Mouse (Mus musculus): ENCODE results near the gene Prnp. TPM values are rescaled to one million over a fixed set of nuclear protein-coding genes. Genes with fewer than 3 reads are reported as not detected.

The Prnp gene
- total RNA-seq, 1 experiment from 2014 or later: 24.3 TPM

GRCm38 (mm10) chr2:131902423-131902822 lies 7.3 kb upstream of the Prnp start:
- no peak for ATAC-seq (replicated peaks in 1 of 2; ENCODE audit: insufficient read depth in 1 of 2, low FRiP score in 2 of 2, low TSS enrichment in 1 of 2, low read depth in 1 of 2, poor library complexity in 2 of 2, severe bottlenecking in 2 of 2)

DNA sequence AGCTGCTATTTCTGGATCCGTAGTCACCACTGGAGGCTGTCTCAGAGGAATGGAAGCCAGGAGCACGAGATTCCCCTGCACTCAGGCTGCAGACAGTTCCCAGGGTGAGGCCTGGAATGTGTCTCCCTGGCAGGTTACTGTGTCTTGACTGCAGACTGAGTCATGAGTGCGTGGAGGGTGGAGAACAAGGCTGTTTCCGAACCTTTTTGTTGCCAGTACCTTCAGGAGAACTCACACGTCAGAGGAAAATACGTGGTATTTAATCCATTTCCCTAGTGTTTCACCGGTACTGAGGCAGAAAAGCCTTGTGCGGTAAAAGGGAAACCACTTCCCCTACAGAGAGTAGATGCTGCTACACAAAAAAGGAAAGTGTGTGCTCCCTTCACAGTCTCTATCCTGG lies 6.9 kb upstream of the Prnp start:
- ATAC-seq (replicated peaks in 1 of 2; ENCODE audit: insufficient read depth in 1 of 2, low FRiP score in 2 of 2, low TSS enrichment in 1 of 2, low read depth in 1 of 2, poor library complexity in 2 of 2, severe bottlenecking in 2 of 2): peak; percentile 54 to 80

DNA sequence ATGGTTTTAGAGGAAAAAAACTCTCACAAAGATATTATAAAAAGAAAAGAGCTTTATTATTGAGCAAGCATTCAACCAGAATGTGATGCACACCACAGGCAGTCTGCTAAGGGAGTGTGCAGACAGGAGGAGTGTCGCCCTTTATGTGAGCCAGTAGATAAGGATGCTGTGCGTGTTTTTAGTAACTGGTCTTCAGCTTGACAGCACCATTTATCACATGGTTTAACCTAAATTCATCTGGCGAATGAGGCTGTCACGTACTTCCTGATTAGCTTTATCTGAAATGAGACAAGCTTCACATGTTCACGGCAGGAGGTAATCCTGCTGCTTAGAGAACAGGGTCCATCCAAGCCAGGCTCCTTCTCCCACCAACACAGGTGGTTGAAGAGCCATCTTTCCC lies 4.7 kb upstream of the Prnp start:
- no peak for ATAC-seq (replicated peaks in 1 of 2; ENCODE audit: insufficient read depth in 1 of 2, low FRiP score in 2 of 2, low TSS enrichment in 1 of 2, low read depth in 1 of 2, poor library complexity in 2 of 2, severe bottlenecking in 2 of 2)

- ATAC-seq (replicated peaks in 1 of 2; ENCODE audit: insufficient read depth in 1 of 2, low FRiP score in 2 of 2, low TSS enrichment in 1 of 2, low read depth in 1 of 2, poor library complexity in 2 of 2, severe bottlenecking in 2 of 2): peak in 1 of 2 experiments; percentile 18; a peak in 1 of 4 replicates
Measured at GRCm38 (mm10) chr2:131905776-131906175, 4.0 kb upstream of the Prnp start.

- ATAC-seq (replicated peaks in 1 of 2; ENCODE audit: insufficient read depth in 1 of 2, low FRiP score in 2 of 2, low TSS enrichment in 1 of 2, low read depth in 1 of 2, poor library complexity in 2 of 2, severe bottlenecking in 2 of 2): no peak
Measured at GRCm38 (mm10) chr2:131906266-131906665, 3.5 kb upstream of the Prnp start.

- ATAC-seq (replicated peaks in 1 of 2; ENCODE audit: insufficient read depth in 1 of 2, low FRiP score in 2 of 2, low TSS enrichment in 1 of 2, low read depth in 1 of 2, poor library complexity in 2 of 2, severe bottlenecking in 2 of 2): no peak
Measured at GRCm38 (mm10) chr2:131906846-131907245, 2.9 kb upstream of the Prnp start.

DNA sequence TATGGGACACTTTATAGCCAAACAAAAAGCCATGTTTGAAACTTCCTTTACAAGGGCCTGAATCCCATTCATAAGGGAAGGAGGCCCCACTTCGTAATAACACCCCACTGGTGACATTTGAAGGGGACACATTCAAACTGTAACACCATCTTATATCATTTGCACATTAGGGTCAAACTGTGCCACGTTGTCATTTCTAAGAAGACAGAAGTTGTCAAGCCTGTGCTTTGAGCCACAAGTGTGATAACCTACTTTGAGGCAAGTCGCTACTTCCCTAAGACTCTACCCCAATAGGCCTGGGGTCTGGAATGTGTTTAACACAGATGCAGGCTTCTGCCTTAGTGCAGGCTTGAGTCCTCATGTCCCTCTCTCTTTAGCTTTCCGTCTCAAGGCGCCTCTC lies 2.4 kb upstream of the Prnp start:
- ATAC-seq (replicated peaks in 1 of 2; ENCODE audit: insufficient read depth in 1 of 2, low FRiP score in 2 of 2, low TSS enrichment in 1 of 2, low read depth in 1 of 2, poor library complexity in 2 of 2, severe bottlenecking in 2 of 2): no peak

- ATAC-seq (replicated peaks in 1 of 2; ENCODE audit: insufficient read depth in 1 of 2, low FRiP score in 2 of 2, low TSS enrichment in 1 of 2, low read depth in 1 of 2, poor library complexity in 2 of 2, severe bottlenecking in 2 of 2): no peak
Measured at GRCm38 (mm10) chr2:131908351-131908861, 1.3 kb upstream of the Prnp start.

- ATAC-seq (replicated peaks in 1 of 2; ENCODE audit: insufficient read depth in 1 of 2, low FRiP score in 2 of 2, low TSS enrichment in 1 of 2, low read depth in 1 of 2, poor library complexity in 2 of 2, severe bottlenecking in 2 of 2): no peak
Measured at GRCm38 (mm10) chr2:131908906-131909305, 822 bp upstream of the Prnp start.

DNA sequence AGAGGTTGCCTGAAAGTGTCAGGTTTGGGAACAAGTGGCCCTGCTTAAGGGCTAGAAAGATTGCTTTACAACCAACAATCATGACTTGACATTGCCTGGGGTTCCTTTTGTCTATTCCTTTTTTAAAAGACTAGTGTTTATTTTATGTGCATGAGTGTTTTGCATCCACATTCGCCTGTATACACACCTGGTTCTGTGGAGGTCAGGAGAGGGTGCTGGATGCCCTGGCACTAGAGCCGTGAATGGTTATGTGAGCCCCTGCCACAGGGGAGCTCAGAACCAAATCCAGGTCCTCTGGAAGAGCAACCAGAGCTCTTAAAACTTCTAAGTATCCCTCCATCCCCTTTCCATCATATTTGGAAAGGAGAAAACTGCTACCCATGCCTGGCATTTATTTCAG lies 1.1 kb downstream of the Prnp start:
- no peak for ATAC-seq (replicated peaks in 1 of 2; ENCODE audit: insufficient read depth in 1 of 2, low FRiP score in 2 of 2, low TSS enrichment in 1 of 2, low read depth in 1 of 2, poor library complexity in 2 of 2, severe bottlenecking in 2 of 2)

DNA sequence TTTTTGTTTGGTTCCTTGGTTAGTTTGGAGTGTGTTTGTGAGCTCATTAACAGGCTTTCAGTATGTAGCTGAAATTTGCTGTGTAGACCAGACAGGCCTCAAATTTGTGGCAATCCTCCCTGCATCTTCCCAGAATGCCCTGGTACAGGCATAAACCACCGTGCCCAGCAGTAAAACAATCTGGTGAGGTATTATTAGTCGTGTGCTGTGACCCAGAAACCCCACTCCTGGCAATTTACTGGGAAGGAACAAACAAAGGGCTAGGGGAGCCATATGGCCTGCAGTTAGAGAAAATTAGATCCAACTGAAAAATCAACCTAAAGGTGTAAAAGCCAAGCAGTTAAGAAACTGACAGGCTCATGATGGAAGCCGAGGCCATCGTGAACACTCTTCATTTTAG lies 1.6 kb downstream of the Prnp start:
- no peak for ATAC-seq (replicated peaks in 1 of 2; ENCODE audit: insufficient read depth in 1 of 2, low FRiP score in 2 of 2, low TSS enrichment in 1 of 2, low read depth in 1 of 2, poor library complexity in 2 of 2, severe bottlenecking in 2 of 2)

GRCm38 (mm10) chr2:131912526-131913258 lies 3.0 kb downstream of the Prnp start:
- ATAC-seq (replicated peaks in 1 of 2; ENCODE audit: insufficient read depth in 1 of 2, low FRiP score in 2 of 2, low TSS enrichment in 1 of 2, low read depth in 1 of 2, poor library complexity in 2 of 2, severe bottlenecking in 2 of 2): no peak

- ATAC-seq (replicated peaks in 1 of 2; ENCODE audit: insufficient read depth in 1 of 2, low FRiP score in 2 of 2, low TSS enrichment in 1 of 2, low read depth in 1 of 2, poor library complexity in 2 of 2, severe bottlenecking in 2 of 2): no peak
Measured at GRCm38 (mm10) chr2:131932275-131932902, 22.7 kb downstream of the Prnp start.

DNA sequence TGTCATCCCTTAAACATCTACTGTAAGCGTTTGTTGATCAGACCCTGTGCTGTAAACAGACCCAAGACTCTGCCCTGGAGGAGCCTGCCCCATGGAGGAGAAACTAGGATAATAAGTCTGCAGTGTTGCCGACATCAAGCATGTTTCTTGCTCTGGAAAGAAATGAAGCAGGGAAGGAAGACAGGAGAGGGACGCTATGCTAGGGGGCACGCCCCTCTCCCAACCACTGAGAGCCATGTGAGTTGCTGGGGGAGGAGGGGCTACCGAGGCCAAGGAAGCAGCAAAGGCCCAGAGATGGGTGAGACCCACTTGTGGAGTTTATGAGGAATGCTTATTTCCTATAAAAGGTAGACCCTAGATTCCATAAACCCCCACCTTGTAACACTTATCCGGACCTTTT lies 23.3 kb downstream of the Prnp start:
- ATAC-seq (replicated peaks in 1 of 2; ENCODE audit: insufficient read depth in 1 of 2, low FRiP score in 2 of 2, low TSS enrichment in 1 of 2, low read depth in 1 of 2, poor library complexity in 2 of 2, severe bottlenecking in 2 of 2): no peak

GRCm38 (mm10) chr2:131933598-131933997 lies 23.9 kb downstream of the Prnp start:
- no peak for ATAC-seq (replicated peaks in 1 of 2; ENCODE audit: insufficient read depth in 1 of 2, low FRiP score in 2 of 2, low TSS enrichment in 1 of 2, low read depth in 1 of 2, poor library complexity in 2 of 2, severe bottlenecking in 2 of 2)

GRCm38 (mm10) chr2:131934243-131934642 lies 24.5 kb downstream of the Prnp start:
- ATAC-seq (replicated peaks in 1 of 2; ENCODE audit: insufficient read depth in 1 of 2, low FRiP score in 2 of 2, low TSS enrichment in 1 of 2, low read depth in 1 of 2, poor library complexity in 2 of 2, severe bottlenecking in 2 of 2): no peak

DNA sequence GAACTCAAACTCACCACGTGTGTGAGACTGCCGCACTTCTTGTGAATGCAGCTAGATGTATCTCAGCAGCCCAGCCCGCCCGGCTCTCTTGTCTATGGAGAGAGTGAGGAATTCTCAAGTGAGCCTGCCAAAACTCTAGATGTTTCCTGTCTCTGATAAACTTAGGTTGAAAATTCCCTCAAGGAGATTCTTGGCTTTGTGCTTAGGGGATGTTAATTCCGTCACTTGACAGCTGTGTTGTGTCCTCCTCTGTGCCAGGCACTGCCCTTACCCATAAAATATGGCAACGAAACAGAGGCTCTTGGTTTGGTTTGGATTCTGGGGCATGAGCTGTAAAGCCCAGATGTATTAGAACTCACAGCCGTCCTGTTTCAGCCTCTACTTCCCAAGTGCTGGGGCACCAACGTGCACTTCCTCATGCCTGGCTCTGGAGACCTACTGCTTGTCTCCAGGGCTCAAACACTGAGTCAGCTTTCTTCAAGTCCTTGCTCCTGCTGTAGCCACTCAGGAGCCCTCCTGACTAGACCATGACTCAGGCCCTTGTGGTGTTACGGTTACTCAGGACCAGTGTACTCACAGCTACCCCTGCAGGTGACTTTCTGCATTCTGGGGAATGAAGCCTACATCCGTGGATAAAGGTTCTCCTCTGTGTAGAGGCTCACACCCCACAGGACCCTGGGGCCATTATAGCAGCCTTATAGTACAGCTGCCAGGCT lies 25.8 kb downstream of the Prnp start:
- peak; percentile 91 to 92 for ATAC-seq (replicated peaks in 1 of 2; ENCODE audit: insufficient read depth in 1 of 2, low FRiP score in 2 of 2, low TSS enrichment in 1 of 2, low read depth in 1 of 2, poor library complexity in 2 of 2, severe bottlenecking in 2 of 2)

DNA sequence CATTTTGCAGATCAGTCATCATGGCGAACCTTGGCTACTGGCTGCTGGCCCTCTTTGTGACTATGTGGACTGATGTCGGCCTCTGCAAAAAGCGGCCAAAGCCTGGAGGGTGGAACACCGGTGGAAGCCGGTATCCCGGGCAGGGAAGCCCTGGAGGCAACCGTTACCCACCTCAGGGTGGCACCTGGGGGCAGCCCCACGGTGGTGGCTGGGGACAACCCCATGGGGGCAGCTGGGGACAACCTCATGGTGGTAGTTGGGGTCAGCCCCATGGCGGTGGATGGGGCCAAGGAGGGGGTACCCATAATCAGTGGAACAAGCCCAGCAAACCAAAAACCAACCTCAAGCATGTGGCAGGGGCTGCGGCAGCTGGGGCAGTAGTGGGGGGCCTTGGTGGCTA lies 26.7 kb downstream of the Prnp start:
- no peak; a peak in 1 of 4 replicates for ATAC-seq (replicated peaks in 1 of 2; ENCODE audit: insufficient read depth in 1 of 2, low FRiP score in 2 of 2, low TSS enrichment in 1 of 2, low read depth in 1 of 2, poor library complexity in 2 of 2, severe bottlenecking in 2 of 2)
